Mouse (Mus musculus) adrenal gland, postnatal 10 days (tissue): ENCODE data around the gene Mbnl1. TPM values are rescaled to one million over a fixed set of nuclear protein-coding genes. Genes with fewer than 3 reads are reported as not detected.
"Not testable (repeated sequence)": the region's sequence is repeated elsewhere in the genome, so short reads cannot be mapped to it uniquely, and the experiment has no call there.

Source experiments
- DNase-seq: peaks from one replicate; pipeline ENCODE4 v3.0.0; 2021; ENCODE audit warnings: mixed read lengths
- total RNA-seq, 2 experiments: library from RNA; stranded (reverse); gene quantifications; 2 replicates each; pipeline ENCODE4 v1.2.3; 2021

The Mbnl1 gene
- total RNA-seq, 2 experiments from 2014 or later = 284 to 333 TPM

- DNase-seq = no peak
These were observed 16.9 kb downstream of the Mbnl1 start for GRCm38 (mm10) chr3:60489509-60489908.

- not testable (repeated sequence) for DNase-seq
These were observed 22.3 kb downstream of the Mbnl1 start for GRCm38 (mm10) chr3:60494774-60495535.

- no peak for DNase-seq
These were observed 23.6 kb downstream of the Mbnl1 start for GRCm38 (mm10) chr3:60496197-60496596.

GRCm38 (mm10) chr3:60498151-60498550 is 25.5 kb downstream of the Mbnl1 start:
- DNase-seq = no peak

GRCm38 (mm10) chr3:60498646-60499045 is 26.0 kb downstream of the Mbnl1 start:
- DNase-seq = no peak

GRCm38 (mm10) chr3:60499157-60499578 is 26.5 kb downstream of the Mbnl1 start:
- peak; percentile 42 for DNase-seq

GRCm38 (mm10) chr3:60499718-60500450 is 27.3 kb downstream of the Mbnl1 start:
- DNase-seq = peak; percentile 37

- peak; percentile 87 for DNase-seq
These were observed 28.2 kb downstream of the Mbnl1 start for GRCm38 (mm10) chr3:60500571-60501527.

- DNase-seq = peak; percentile 75
These were observed 29.0 kb downstream of the Mbnl1 start for GRCm38 (mm10) chr3:60501561-60502151.

GRCm38 (mm10) chr3:60502155-60502987 is 29.7 kb downstream of the Mbnl1 start:
- no peak for DNase-seq

- DNase-seq = peak; percentile 19
These were observed 30.6 kb downstream of the Mbnl1 start for GRCm38 (mm10) chr3:60503196-60503595.

GRCm38 (mm10) chr3:60504775-60505430 is 32.3 kb downstream of the Mbnl1 start:
- no peak for DNase-seq

- DNase-seq = no peak
These were observed 34.2 kb downstream of the Mbnl1 start for GRCm38 (mm10) chr3:60506821-60507220.

GRCm38 (mm10) chr3:60507496-60507895 is 34.9 kb downstream of the Mbnl1 start:
- no peak for DNase-seq

- no peak for DNase-seq
These were observed 35.3 kb downstream of the Mbnl1 start for GRCm38 (mm10) chr3:60507979-60508378.

- DNase-seq = no peak
These were observed 38.6 kb downstream of the Mbnl1 start for GRCm38 (mm10) chr3:60511197-60511596.

- DNase-seq = no peak
These were observed 40.7 kb downstream of the Mbnl1 start for GRCm38 (mm10) chr3:60513337-60513736.

- no peak for DNase-seq
These were observed 41.1 kb downstream of the Mbnl1 start for GRCm38 (mm10) chr3:60513746-60514145.

GRCm38 (mm10) chr3:60515430-60515829 is 42.8 kb downstream of the Mbnl1 start:
- peak; percentile 51 for DNase-seq

- DNase-seq = peak; percentile 75
These were observed 43.5 kb downstream of the Mbnl1 start for GRCm38 (mm10) chr3:60516054-60516674.
